Mouse (Mus musculus) forebrain, postnatal 0 days (tissue): ENCODE measurements around the gene Rsbn1. TPM values are rescaled to one million over a fixed set of nuclear protein-coding genes. Genes with fewer than 3 reads are reported as not detected.

Source experiments
- ATAC-seq: fragments of 200-750 bp; cut with Nextera tagmentation; 2 replicates; pipeline ENCODE4 v1.8.0; 2017; ENCODE audit warnings: mild to moderate bottlenecking, moderate library complexity
- DNase-seq: peaks from one replicate; pipeline ENCODE4 v3.0.0-alpha.2; 2015
- H3K27ac ChIP-seq: fragments of 300-500 bp; sonication (generic); 2 replicates; pipeline ENCODE4 v1.5.1; 2014; ENCODE audit warnings: low read depth, mild to moderate bottlenecking, antibody characterized with exemption, low read length, moderate library complexity, mixed read lengths
- H3K27me3 ChIP-seq: fragments of 300-500 bp; sonication (generic); 2 replicates; pipeline ENCODE4 v1.6.1; 2014; ENCODE audit warnings: mild to moderate bottlenecking, low read length, mixed read lengths; ENCODE audit not compliant: insufficient read depth
- H3K36me3 ChIP-seq: fragments of 300-500 bp; sonication (generic); 2 replicates; pipeline ENCODE4 v1.6.1; 2014; ENCODE audit warnings: mild to moderate bottlenecking, moderate library complexity; ENCODE audit not compliant: insufficient read depth
- H3K4me1 ChIP-seq: fragments of 300-500 bp; sonication (generic); 2 replicates; pipeline ENCODE4 v1.6.1; 2014; ENCODE audit warnings: antibody characterized with exemption; ENCODE audit not compliant: insufficient read depth
- H3K4me2 ChIP-seq: fragments of 300-500 bp; sonication (generic); 2 replicates; pipeline ENCODE4 v1.6.1; 2014; ENCODE audit warnings: low read depth, mild to moderate bottlenecking, moderate library complexity
- H3K4me3 ChIP-seq: fragments of 300-500 bp; sonication (generic); 2 replicates; pipeline ENCODE4 v1.5.1; 2014; ENCODE audit warnings: low read depth, low read length, mixed read lengths
- H3K9ac ChIP-seq: fragments of 300-500 bp; sonication (generic); 2 replicates; pipeline ENCODE4 v1.6.1; 2014; ENCODE audit warnings: mild to moderate bottlenecking
- H3K9me3 ChIP-seq: fragments of 300-500 bp; sonication (generic); 2 replicates; pipeline ENCODE4 v1.6.1; 2016; ENCODE audit warnings: low read length
- CTCF ChIP-seq: sonication (generic); IDR thresholded peaks from 2 replicates; pipeline ENCODE4 v1.5.1; 2016; ENCODE audit warnings: antibody characterized with exemption, control low read depth, low read depth
- WGBS: fragments of 180-500 bp; shearing (Covaris S2); extraction: QIAGEN DNeasy Blood & Tissue Kit; methylation state at CpG from one replicate; pipeline ENCODE4 v1.1.7; 2014; 5-methylcytosine and 5-hydroxymethylcytosine counted together
- polyA plus RNA-seq: library from polyadenylated mRNA; unstranded; fragments of >200 nt; fragmentation: Nextera tagmentation; extraction: Ambion mirVana; gene quantifications from 2 replicates; pipeline ENCODE4 v1.2.1, GENCODE M21; 2015
- total RNA-seq: library from RNA; depleted of rRNA; stranded (reverse); fragments of >200 nt; gene quantifications from 2 replicates; pipeline ENCODE4 v1.2.3, GENCODE M21; 2014

The Rsbn1 gene
- total and polyA plus RNA-seq, 2 experiments from 2014 or later = 19.2 to 36.6 TPM

- WGBS = 30% methylated on average over 3 of the region's 3 CpGs
- Histone ChIP-seq H3K27me3 (no peaks in the 10 kb centered on the region), H3K9ac (no peak overlapping the region), H3K36me3 (no peaks in the 10 kb centered on the region), H3K4me3 (no peak overlapping the region), H3K4me2 (no peak overlapping the region), H3K27ac (no peak overlapping the region), H3K9me3 (no peaks in the 10 kb centered on the region), H3K4me1 (no peaks in the 10 kb centered on the region)
- peak; percentile 67 for TF ChIP-seq CTCF
- ATAC-seq (no peak), DNase-seq (peak; percentile 80)
Observed at GRCm38 (mm10) chr3:103887581-103887980, 26.3 kb upstream of the Rsbn1 start.

GRCm38 (mm10) chr3:103893374-103893773, 20.5 kb upstream of the Rsbn1 start:
- 87% methylated on average over 3 of the region's 3 CpGs for WGBS
- no peaks in the 10 kb centered on the region for H3K4me1 ChIP-seq
- H3K27ac ChIP-seq = no peak overlapping the region
- TF ChIP-seq CTCF = no peak
- no peaks in the 10 kb centered on the region for H3K27me3 ChIP-seq
- DNase-seq (no peak), ATAC-seq (no peak)
- H3K4me3 ChIP-seq = no peak overlapping the region
- H3K9ac ChIP-seq = no peak overlapping the region
- H3K9me3 ChIP-seq = no peaks in the 10 kb centered on the region
- H3K4me2 ChIP-seq = no peak overlapping the region
- H3K36me3 ChIP-seq = no peaks in the 10 kb centered on the region

GRCm38 (mm10) chr3:103904705-103905104, 9.2 kb upstream of the Rsbn1 start:
- no peak overlapping the region for H3K4me3 ChIP-seq
- no peaks in the 10 kb centered on the region for H3K36me3 ChIP-seq
- H3K4me1 ChIP-seq = no peaks in the 10 kb centered on the region
- H3K4me2 ChIP-seq = no peak overlapping the region
- no peak overlapping the region for H3K9ac ChIP-seq
- no peaks in the 10 kb centered on the region for H3K9me3 ChIP-seq
- DNase-seq (no peak), ATAC-seq (no peak)
- no peak overlapping the region for H3K27ac ChIP-seq
- peak; percentile 38; the same call in 1 of the 2 replicates for TF ChIP-seq CTCF
- whole genome bisulfite sequencing = 89% methylated on average over 1 of the region's 1 CpGs
- no peaks in the 10 kb centered on the region for H3K27me3 ChIP-seq

GRCm38 (mm10) chr3:103907335-103908030, 6.4 kb upstream of the Rsbn1 start:
- DNase-seq (no peak), ATAC-seq (no peak)
- no peak overlapping the region for H3K4me2 ChIP-seq
- TF ChIP-seq CTCF = no peak
- WGBS = 87% methylated on average over 5 of the region's 5 CpGs
- no peak overlapping the region for H3K4me3 ChIP-seq
- H3K4me1 ChIP-seq = no peaks in the 10 kb centered on the region
- H3K27me3 ChIP-seq = no peaks in the 10 kb centered on the region
- H3K9me3 ChIP-seq = no peaks in the 10 kb centered on the region
- no peaks in the 10 kb centered on the region for H3K36me3 ChIP-seq
- no peak overlapping the region for H3K9ac ChIP-seq
- H3K27ac ChIP-seq = no peak overlapping the region

GRCm38 (mm10) chr3:103908781-103909180, 5.1 kb upstream of the Rsbn1 start:
- H3K9ac ChIP-seq = no peak overlapping the region
- H3K4me2 ChIP-seq = no peak overlapping the region
- H3K36me3 ChIP-seq = no peaks in the 10 kb centered on the region
- H3K9me3 ChIP-seq = no peaks in the 10 kb centered on the region
- H3K4me1 ChIP-seq = no peaks in the 10 kb centered on the region
- WGBS = 74% methylated on average over 2 of the region's 2 CpGs
- DNase-seq (no peak), ATAC-seq (no peak)
- TF ChIP-seq CTCF = no peak
- H3K27ac ChIP-seq = no peak overlapping the region
- no peaks in the 10 kb centered on the region for H3K27me3 ChIP-seq
- no peak overlapping the region for H3K4me3 ChIP-seq

- peak overlapping the region; percentile 83 for H3K4me3 ChIP-seq
- peak; percentile 0; the same call in 1 of the 2 replicates for ATAC-seq
- H3K36me3 ChIP-seq = no peaks in the 10 kb centered on the region
- no peak for DNase-seq
- peak overlapping the region; percentile 92 for H3K27ac ChIP-seq
- H3K9ac ChIP-seq = peak overlapping the region; percentile 47
- H3K4me2 ChIP-seq = peak overlapping the region; percentile 70
- peaks cover 4% of the 10 kb centered on the region; the same call in 1 of the 2 replicates for H3K4me1 ChIP-seq
- TF ChIP-seq CTCF = no peak
- no peaks in the 10 kb centered on the region for H3K9me3 ChIP-seq
- no peaks in the 10 kb centered on the region for H3K27me3 ChIP-seq
- 3% methylated on average over 11 of the region's 11 CpGs for WGBS
Observed at GRCm38 (mm10) chr3:103913451-103913961, 414 bp upstream of the Rsbn1 start.

- WGBS = 2% methylated on average over 45 of the region's 60 CpGs
- H3K4me2 ChIP-seq = peak overlapping the region; percentile 56
- no peaks in the 10 kb centered on the region for H3K36me3 ChIP-seq
- H3K4me3 ChIP-seq = peak overlapping the region; percentile 83
- peaks cover 4% of the 10 kb centered on the region; the same call in 1 of the 2 replicates for H3K4me1 ChIP-seq
- ATAC-seq = peak; percentile 34
- H3K9me3 ChIP-seq = no peaks in the 10 kb centered on the region
- DNase-seq = peak; percentile 50
- H3K27ac ChIP-seq = peak overlapping the region; percentile 92
- H3K27me3 ChIP-seq = no peaks in the 10 kb centered on the region
- H3K9ac ChIP-seq = peak overlapping the region; percentile 91
- no peak for TF ChIP-seq CTCF
Observed at GRCm38 (mm10) chr3:103914732-103915508, 1.0 kb downstream of the Rsbn1 start.
